Mouse (Mus musculus): ENCODE measurements around the gene Irx3.

Gene Irx3

GRCm38 (mm10) chr8:91801839-91802238 lies at the start of gene Irx3:
Irx3 (minus strand) TSS chr8:91802067.
- ATAC-seq (ENCODE audit: low TSS enrichment) = no peak

GRCm38 (mm10) chr8:91851359-91851758 lies 49.5 kb upstream of the Irx3 start:
- no peak for ATAC-seq (ENCODE audit: low TSS enrichment)

GRCm38 (mm10) chr8:91849984-91850383 lies 48.1 kb upstream of the Irx3 start:
- no peak for ATAC-seq (ENCODE audit: low TSS enrichment)

- no peak for ATAC-seq (ENCODE audit: low TSS enrichment)
These were observed 47.7 kb upstream of the Irx3 start for GRCm38 (mm10) chr8:91849529-91849928.

- ATAC-seq (ENCODE audit: low TSS enrichment) = no peak
These were observed 43.8 kb upstream of the Irx3 start for GRCm38 (mm10) chr8:91845641-91846040.

GRCm38 (mm10) chr8:91837131-91837530 lies 35.3 kb upstream of the Irx3 start:
- ATAC-seq (ENCODE audit: low TSS enrichment) = no peak

- ATAC-seq (ENCODE audit: low TSS enrichment) = no peak
These were observed 34.8 kb upstream of the Irx3 start for GRCm38 (mm10) chr8:91836685-91837084.

GRCm38 (mm10) chr8:91827661-91828060 lies 25.8 kb upstream of the Irx3 start:
- ATAC-seq (ENCODE audit: low TSS enrichment) = no peak

GRCm38 (mm10) chr8:91827192-91827591 lies 25.3 kb upstream of the Irx3 start:
- ATAC-seq (ENCODE audit: low TSS enrichment) = no peak

GRCm38 (mm10) chr8:91823357-91823756 lies 21.5 kb upstream of the Irx3 start:
- no peak for ATAC-seq (ENCODE audit: low TSS enrichment)

GRCm38 (mm10) chr8:91822746-91823145 lies 20.9 kb upstream of the Irx3 start:
- no peak for ATAC-seq (ENCODE audit: low TSS enrichment)

GRCm38 (mm10) chr8:91821976-91822375 lies 20.1 kb upstream of the Irx3 start:
- no peak for ATAC-seq (ENCODE audit: low TSS enrichment)

- ATAC-seq (ENCODE audit: low TSS enrichment) = no peak
These were observed 17.9 kb upstream of the Irx3 start for GRCm38 (mm10) chr8:91819778-91820177.

GRCm38 (mm10) chr8:91818784-91819183 lies 16.9 kb upstream of the Irx3 start:
- ATAC-seq (ENCODE audit: low TSS enrichment) = no peak

- no peak for ATAC-seq (ENCODE audit: low TSS enrichment)
These were observed 12.2 kb upstream of the Irx3 start for GRCm38 (mm10) chr8:91814106-91814505.

GRCm38 (mm10) chr8:91806720-91807241 lies 4.9 kb upstream of the Irx3 start:
- ATAC-seq (ENCODE audit: low TSS enrichment) = no peak

GRCm38 (mm10) chr8:91806084-91806719 lies 4.3 kb upstream of the Irx3 start:
- ATAC-seq (ENCODE audit: low TSS enrichment) = no peak

GRCm38 (mm10) chr8:91805254-91805671 lies 3.4 kb upstream of the Irx3 start:
- ATAC-seq (ENCODE audit: low TSS enrichment) = no peak

GRCm38 (mm10) chr8:91804403-91805253 lies 2.8 kb upstream of the Irx3 start:
- no peak for ATAC-seq (ENCODE audit: low TSS enrichment)

- no peak for ATAC-seq (ENCODE audit: low TSS enrichment)
These were observed 1.9 kb upstream of the Irx3 start for GRCm38 (mm10) chr8:91803515-91804402.

GRCm38 (mm10) chr8:91802401-91803322 lies 795 bp upstream of the Irx3 start:
- ATAC-seq (ENCODE audit: low TSS enrichment) = no peak
